Mouse (Mus musculus) embryonic facial prominence, embryonic 11.5 days (tissue): Measurements from ENCODE around the gene Prpf19. TPM values are rescaled to one million over a fixed set of nuclear protein-coding genes. Genes with fewer than 3 reads are reported as not detected.
A peak's percentile ranks its signal among the peaks of the same experiment; 100 is the strongest.

Experiments
- ATAC-seq: fragments of 200-750 bp; cut with Nextera tagmentation; replicated peaks from 2 replicates; pipeline ENCODE4 v1.8.0; 2017; ENCODE audit warnings: low read depth; ENCODE audit not compliant: insufficient number of reproducible peaks, low FRiP score, low TSS enrichment
- DNase-seq: peaks from one replicate; pipeline ENCODE4 v3.0.0-alpha.2; 2015; ENCODE audit warnings: low spot score
- H3K27ac ChIP-seq: fragments of 300-500 bp; sonication (generic); replicated peaks from 2 replicates; pipeline ENCODE4 v1.5.1; 2014; ENCODE audit warnings: mild to moderate bottlenecking, low read depth, low read length, control low read depth
- H3K27me3 ChIP-seq: fragments of 300-500 bp; sonication (generic); 2 replicates; pipeline ENCODE4 v1.6.1; 2014; ENCODE audit warnings: mild to moderate bottlenecking, low read length, moderate library complexity, mixed read lengths; ENCODE audit not compliant: control insufficient read depth, insufficient read depth
- H3K36me3 ChIP-seq: fragments of 300-500 bp; sonication (generic); replicated peaks from 2 replicates; pipeline ENCODE4 v1.6.1; 2014; ENCODE audit warnings: low read depth, mild to moderate bottlenecking, low read length, moderate library complexity, mixed read lengths; ENCODE audit not compliant: control insufficient read depth, insufficient read depth
- H3K4me1 ChIP-seq: fragments of 300-500 bp; sonication (generic); 2 replicates; pipeline ENCODE4 v1.6.1; 2014; ENCODE audit warnings: low read length, mixed read lengths; ENCODE audit not compliant: control insufficient read depth, insufficient read depth
- H3K4me2 ChIP-seq: fragments of 300-500 bp; sonication (generic); 2 replicates; pipeline ENCODE4 v1.6.1; 2014; ENCODE audit warnings: low read depth, mild to moderate bottlenecking, control low read depth, low read length, moderate library complexity
- H3K4me3 ChIP-seq: fragments of 300-500 bp; sonication (generic); 2 replicates; pipeline ENCODE4 v1.5.1; 2014; ENCODE audit warnings: low read depth, low read length, control low read depth
- H3K9ac ChIP-seq: fragments of 300-500 bp; sonication (generic); replicated peaks from 2 replicates; pipeline ENCODE4 v1.6.1; 2014; ENCODE audit warnings: mild to moderate bottlenecking, control low read depth, low read length
- H3K9me3 ChIP-seq: fragments of 300-500 bp; sonication (generic); replicated peaks from 2 replicates; pipeline ENCODE4 v1.6.1; 2016; ENCODE audit warnings: mild to moderate bottlenecking, low read length, inconsistent platforms, mixed read lengths; ENCODE audit not compliant: control insufficient read depth
- WGBS: fragments of 180-500 bp; shearing (Covaris S2); extraction: QIAGEN DNeasy Blood & Tissue Kit; methylation state at CpG from one replicate; pipeline ENCODE4 v1.1.7; 2014; 5-methylcytosine and 5-hydroxymethylcytosine counted together
- polyA plus RNA-seq: library from polyadenylated mRNA; unstranded; fragments of >200 nt; fragmentation: Nextera tagmentation; extraction: Ambion mirVana; gene quantifications from 2 replicates; pipeline ENCODE4 v1.2.1, GENCODE M21; 2014

Gene Prpf19
- polyA plus RNA-seq, 1 experiment from 2014 or later, result 48.4 TPM

GRCm38 (mm10) chr19:10867946-10868622 is 26.9 kb upstream of the Prpf19 start:
- H3K27ac ChIP-seq, result no peak overlapping the region
- H3K9ac ChIP-seq, result peak overlapping the region; percentile 97
- peak; percentile 9 for DNase-seq
- ATAC-seq, result no peak
- WGBS, result 25% methylated on average over 5 of the region's 5 CpGs
- H3K36me3 ChIP-seq, result peaks cover 21% of the 10 kb centered on the region
- H3K4me2 ChIP-seq, result peak overlapping the region; percentile 86
- peak overlapping the region; percentile 89 for H3K4me3 ChIP-seq
- H3K4me1 ChIP-seq, result peaks cover 7% of the 10 kb centered on the region
- no peaks in the 10 kb centered on the region for H3K9me3 ChIP-seq
- H3K27me3 ChIP-seq, result no peaks in the 10 kb centered on the region

GRCm38 (mm10) chr19:10868623-10869141 is 26.3 kb upstream of the Prpf19 start:
- DNase-seq (peak; percentile 43), ATAC-seq (no peak)
- Histone ChIP-seq H3K9ac (peak overlapping the region; percentile 97), H3K27me3 (no peaks in the 10 kb centered on the region), H3K4me1 (peaks cover 7% of the 10 kb centered on the region), H3K27ac (peak overlapping the region; percentile 91; the same call in 1 of the 2 replicates), H3K9me3 (no peaks in the 10 kb centered on the region), H3K4me3 (peak overlapping the region; percentile 89), H3K4me2 (peak overlapping the region; percentile 86), H3K36me3 (peaks cover 22% of the 10 kb centered on the region)
- under 1% methylated on average over 17 of the region's 17 CpGs for WGBS

DNA sequence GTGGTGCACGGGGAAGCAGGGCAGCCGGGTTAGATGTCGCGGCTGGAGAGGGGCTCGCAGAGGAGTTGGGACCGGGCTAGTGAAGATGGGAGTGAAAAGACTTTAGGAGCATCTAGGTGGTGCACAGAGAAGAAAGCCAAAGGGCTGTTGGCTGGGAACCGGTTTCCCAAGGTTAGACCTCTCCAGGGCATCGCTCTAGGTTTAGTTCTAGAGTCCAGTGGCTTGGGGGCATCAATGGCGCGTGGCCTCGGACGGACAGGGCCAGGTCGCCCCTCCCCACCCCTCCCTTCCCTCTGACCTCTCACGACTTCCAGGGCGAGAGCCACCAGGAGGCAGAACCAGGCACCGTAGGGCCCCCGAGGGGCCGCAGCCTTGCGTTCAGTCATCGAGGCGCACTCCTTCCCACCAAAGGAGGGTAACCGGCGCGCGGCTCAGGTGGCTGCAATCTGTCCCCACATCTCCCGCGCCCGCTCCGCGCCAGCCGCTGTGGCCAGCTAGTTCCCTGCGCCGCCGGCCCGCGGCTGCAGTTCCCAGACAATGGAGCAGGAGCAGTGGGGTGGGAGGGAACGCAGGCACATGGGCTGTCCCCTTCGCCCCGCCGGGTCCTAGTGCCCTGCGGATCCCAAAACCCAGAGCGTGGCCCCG is 25.7 kb upstream of the Prpf19 start:
- 0% methylated on average over 39 of the region's 43 CpGs for WGBS
- Histone ChIP-seq H3K4me3 (peak overlapping the region; percentile 89), H3K36me3 (peaks cover 23% of the 10 kb centered on the region), H3K9ac (peak overlapping the region; percentile 97), H3K4me1 (peaks cover 7% of the 10 kb centered on the region), H3K4me2 (peak overlapping the region; percentile 86), H3K27me3 (no peaks in the 10 kb centered on the region), H3K27ac (peak overlapping the region; percentile 91), H3K9me3 (no peaks in the 10 kb centered on the region)
- DNase-seq (peak; percentile 93), ATAC-seq (peak; percentile 93)

DNA sequence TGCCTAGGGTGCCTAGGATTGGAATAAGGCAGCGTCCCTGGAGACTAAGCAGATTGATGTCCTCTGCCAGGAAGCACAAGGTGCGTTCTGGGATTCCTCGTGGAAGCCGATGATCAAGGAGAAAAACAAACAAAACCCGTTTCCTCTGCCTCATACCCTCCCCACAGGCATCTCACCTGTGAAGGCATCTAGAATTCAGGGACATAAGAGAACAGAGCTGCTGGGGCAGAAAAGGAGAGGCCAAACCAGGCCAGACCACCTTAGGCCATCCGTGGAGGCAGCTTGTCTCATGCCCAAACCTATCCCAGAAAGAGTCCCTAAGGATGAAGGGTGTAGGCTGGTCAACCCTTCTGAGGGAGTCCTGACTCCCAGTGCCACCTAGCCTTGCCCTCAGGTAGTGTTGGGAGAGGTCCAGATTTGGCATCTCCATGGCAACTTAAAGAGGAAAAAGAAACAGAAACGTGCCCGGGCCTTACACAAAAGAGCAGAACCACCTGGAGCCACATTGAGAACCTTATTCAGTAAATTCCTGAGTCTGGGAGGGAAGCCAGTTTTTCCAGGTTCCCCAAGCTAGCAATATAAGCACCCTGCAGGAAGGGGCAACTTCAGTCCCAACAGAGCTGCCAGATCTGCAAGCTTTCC is 25.0 kb upstream of the Prpf19 start, which contains the start of gene Tmem132a:
Tmem132a (minus strand) TSS at position 55 of the 642 bp plus-strand sequence.
- H3K4me2 ChIP-seq, result peak within 1 kb of the TSS; percentile 86
- no peaks in the 10 kb centered on the region for H3K27me3 ChIP-seq
- H3K27ac ChIP-seq, result peak within 1 kb of the TSS; percentile 91
- H3K9me3 ChIP-seq, result no peaks in the 10 kb centered on the region
- H3K4me3 ChIP-seq, result peak within 1 kb of the TSS; percentile 89
- 4% methylated on average over 8 of the region's 8 CpGs for WGBS
- ATAC-seq (peak; percentile 61), DNase-seq (peak; percentile 36)
- H3K4me1 ChIP-seq, result peaks cover 7% of the 10 kb centered on the region
- peak within 1 kb of the TSS; percentile 97 for H3K9ac ChIP-seq
- H3K36me3 ChIP-seq, result peaks cover 19% of the 10 kb centered on the region

DNA sequence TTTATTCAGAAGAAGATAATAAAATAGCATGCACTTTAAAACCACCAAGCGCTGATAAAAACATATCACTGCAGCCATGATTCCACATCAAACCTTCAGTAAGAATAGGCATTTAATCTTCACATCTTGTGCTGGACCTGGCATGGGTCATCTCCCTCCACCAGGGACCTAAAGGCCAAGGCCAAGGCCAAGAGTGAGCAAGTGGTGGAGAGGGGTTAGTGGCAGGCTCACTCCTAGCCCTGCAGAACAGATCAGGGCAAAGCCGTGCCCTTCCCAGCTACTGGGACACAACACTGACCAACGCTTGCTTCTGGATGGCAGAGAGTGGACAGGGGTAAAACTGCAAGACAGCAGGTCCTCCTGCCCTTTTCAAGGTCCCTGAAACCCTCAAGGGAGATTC is 24.4 kb upstream of the Prpf19 start:
- WGBS, result 90% methylated on average over 3 of the region's 3 CpGs
- no peaks in the 10 kb centered on the region for H3K27me3 ChIP-seq
- peaks cover 19% of the 10 kb centered on the region for H3K36me3 ChIP-seq
- no peak overlapping the region for H3K4me3 ChIP-seq
- ATAC-seq (no peak), DNase-seq (no peak)
- H3K9me3 ChIP-seq, result no peaks in the 10 kb centered on the region
- H3K4me2 ChIP-seq, result no peak overlapping the region
- no peak overlapping the region for H3K27ac ChIP-seq
- H3K4me1 ChIP-seq, result peaks cover 7% of the 10 kb centered on the region
- no peak overlapping the region for H3K9ac ChIP-seq

DNA sequence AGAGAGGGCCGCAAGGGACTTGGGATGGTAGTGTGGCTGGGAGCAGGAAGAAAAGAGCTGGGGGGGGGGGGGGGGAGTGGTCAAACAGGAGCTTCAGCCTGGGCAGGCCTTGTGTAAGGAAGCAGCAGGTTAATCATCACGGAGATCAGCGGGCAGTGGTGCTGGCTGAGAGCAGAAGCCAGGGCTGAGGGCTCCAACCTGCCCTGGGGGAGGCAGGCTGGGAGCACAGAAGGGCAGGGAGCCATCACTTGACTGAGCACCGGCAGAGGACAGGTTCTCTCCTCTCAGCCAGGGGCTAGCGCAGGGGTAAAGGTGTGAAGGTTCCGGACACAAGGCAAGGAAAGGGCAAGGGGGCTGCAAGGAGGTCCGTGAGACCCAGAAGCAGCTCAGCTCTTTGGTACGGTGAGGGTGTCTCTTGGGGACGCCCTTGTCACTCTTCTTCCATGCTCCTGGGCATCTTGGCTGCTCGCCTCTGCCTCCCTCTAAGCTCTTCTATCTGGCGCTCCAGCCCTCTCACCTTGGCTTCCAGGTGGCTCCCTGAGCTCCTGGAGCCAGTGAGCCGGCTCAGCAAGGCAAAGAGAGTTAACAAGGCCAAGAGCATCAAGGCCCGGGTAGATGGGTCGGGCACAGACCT is 23.6 kb upstream of the Prpf19 start:
- H3K27me3 ChIP-seq, result no peaks in the 10 kb centered on the region
- H3K9ac ChIP-seq, result no peak overlapping the region
- peaks cover 14% of the 10 kb centered on the region for H3K36me3 ChIP-seq
- H3K27ac ChIP-seq, result no peak overlapping the region
- no peaks in the 10 kb centered on the region for H3K9me3 ChIP-seq
- H3K4me1 ChIP-seq, result peaks cover 7% of the 10 kb centered on the region
- no peak for DNase-seq
- no peak overlapping the region for H3K4me3 ChIP-seq
- no peak for ATAC-seq
- 81% methylated on average over 14 of the region's 14 CpGs for whole genome bisulfite sequencing
- no peak overlapping the region for H3K4me2 ChIP-seq

DNA sequence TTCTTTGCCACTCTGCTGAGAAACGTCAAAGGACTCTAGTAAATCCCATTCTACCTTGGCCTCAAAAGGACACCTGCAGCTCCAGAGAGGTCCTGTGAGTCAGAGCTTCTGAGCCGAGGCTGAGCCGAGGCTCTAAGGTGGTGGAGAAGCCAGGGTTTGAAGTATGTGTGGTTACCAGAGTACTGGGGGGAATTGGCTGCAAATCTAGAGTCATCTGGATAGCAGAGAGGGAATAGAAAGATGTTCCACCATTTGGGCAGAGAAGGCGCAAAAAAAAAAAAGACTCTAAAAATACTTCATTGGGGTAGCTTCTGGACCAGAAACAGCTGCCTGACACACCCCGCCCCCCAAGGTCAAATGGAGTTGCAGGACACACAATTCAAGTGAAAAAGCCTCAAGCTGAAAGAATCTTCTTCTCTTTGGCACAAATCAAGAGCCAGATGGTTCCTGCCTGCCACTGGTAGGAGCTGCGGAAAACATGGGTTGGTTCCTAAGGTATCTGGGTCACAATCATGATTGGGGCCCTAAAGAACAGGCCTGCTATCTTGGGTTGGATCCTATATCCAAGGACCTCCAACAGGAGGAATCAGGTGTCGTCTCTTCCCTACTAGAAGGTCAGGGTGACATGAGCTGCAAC is 16.7 kb upstream of the Prpf19 start:
- DNase-seq (no peak), ATAC-seq (no peak)
- no peak overlapping the region for H3K27ac ChIP-seq
- 0 out of 2 replicates have a peak, but pooled peaks cover 5% of the 10 kb centered on the region for H3K4me1 ChIP-seq
- H3K36me3 ChIP-seq, result peaks cover 10% of the 10 kb centered on the region
- H3K4me3 ChIP-seq, result no peak overlapping the region
- no peak overlapping the region for H3K9ac ChIP-seq
- H3K9me3 ChIP-seq, result no peaks in the 10 kb centered on the region
- no peaks in the 10 kb centered on the region for H3K27me3 ChIP-seq
- no peak overlapping the region for H3K4me2 ChIP-seq
- 86% methylated on average over 7 of the region's 7 CpGs for WGBS
